Mouse (Mus musculus): Measurements from ENCODE around the gene Esp36.
"Not testable (repeated sequence)": the region's sequence is repeated elsewhere in the genome, so short reads cannot be mapped to it uniquely, and the experiment has no call there.

Esp36 gene

GRCm38 (mm10) chr17:38420085-38420484 lies at the start of gene Esp36:
Esp36 (minus strand) TSS chr17:38420185.
- ChIA-PET CTCF (no interaction called here), POLR2A (no interaction called here)

DNA sequence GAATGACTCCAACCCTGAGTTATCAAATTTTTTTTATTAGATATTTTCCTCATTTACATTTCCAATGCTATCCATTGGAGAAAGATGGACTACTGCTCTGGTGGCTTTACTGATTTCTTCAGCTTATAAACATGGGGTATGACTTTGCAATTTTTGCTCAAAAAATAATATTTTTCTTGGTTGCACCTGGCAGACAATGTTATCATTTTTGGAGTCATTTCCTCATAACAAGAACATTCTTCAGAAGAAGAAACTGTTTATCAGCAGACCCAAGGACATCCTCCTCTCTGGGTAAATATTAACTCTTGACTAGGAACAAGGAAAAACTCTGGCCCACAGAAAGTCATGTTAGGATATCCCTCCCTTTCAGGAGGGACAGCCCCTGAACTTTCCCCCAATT lies 36.2 kb upstream of the Esp36 start:
- CTCF ChIA-PET, POLR2A ChIA-PET: not testable (repeated sequence)

GRCm38 (mm10) chr17:38450688-38451087 lies 30.7 kb upstream of the Esp36 start:
- CTCF ChIA-PET = no interaction called here
- POLR2A ChIA-PET = no interaction called here

- POLR2A ChIA-PET = no interaction called here
- CTCF ChIA-PET = no interaction called here
Measured at GRCm38 (mm10) chr17:38406135-38406534, 13.8 kb downstream of the Esp36 start.

DNA sequence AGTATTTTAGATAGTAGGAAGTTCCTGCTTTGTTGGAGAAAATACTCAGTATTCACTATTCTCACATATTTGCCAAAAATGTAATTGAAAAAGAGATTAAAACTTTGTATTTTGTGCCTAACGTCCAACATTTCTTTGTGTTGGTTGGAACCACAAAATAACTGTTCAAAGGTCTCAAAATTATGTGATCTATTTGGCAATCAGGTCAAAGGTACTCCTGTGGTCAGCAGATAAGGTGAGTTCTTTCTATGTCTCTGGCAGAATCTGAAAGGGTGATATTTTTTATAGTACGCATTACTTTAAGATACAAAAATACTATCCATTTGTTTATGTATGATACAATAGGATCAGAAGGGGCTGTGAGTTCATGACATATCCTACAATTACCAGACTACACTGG lies 28.2 kb downstream of the Esp36 start:
- ChIA-PET CTCF (no interaction called here), POLR2A (no interaction called here)
